Mouse (Mus musculus) C2C12 (cell line): ENCODE measurements around the gene Gm128.

ENCODE experiments used
- CTCF ChIP-seq: IDR thresholded peaks from one replicate; pipeline ENCODE4 v1.5.1; 2011; ENCODE audit not compliant: control insufficient read depth, insufficient read depth, insufficient read length
- USF1 ChIP-seq: IDR thresholded peaks from one replicate; pipeline ENCODE4 v1.6.1; 2011; ENCODE audit warnings: low read depth, mild to moderate bottlenecking, control low read depth, moderate library complexity

DNA sequence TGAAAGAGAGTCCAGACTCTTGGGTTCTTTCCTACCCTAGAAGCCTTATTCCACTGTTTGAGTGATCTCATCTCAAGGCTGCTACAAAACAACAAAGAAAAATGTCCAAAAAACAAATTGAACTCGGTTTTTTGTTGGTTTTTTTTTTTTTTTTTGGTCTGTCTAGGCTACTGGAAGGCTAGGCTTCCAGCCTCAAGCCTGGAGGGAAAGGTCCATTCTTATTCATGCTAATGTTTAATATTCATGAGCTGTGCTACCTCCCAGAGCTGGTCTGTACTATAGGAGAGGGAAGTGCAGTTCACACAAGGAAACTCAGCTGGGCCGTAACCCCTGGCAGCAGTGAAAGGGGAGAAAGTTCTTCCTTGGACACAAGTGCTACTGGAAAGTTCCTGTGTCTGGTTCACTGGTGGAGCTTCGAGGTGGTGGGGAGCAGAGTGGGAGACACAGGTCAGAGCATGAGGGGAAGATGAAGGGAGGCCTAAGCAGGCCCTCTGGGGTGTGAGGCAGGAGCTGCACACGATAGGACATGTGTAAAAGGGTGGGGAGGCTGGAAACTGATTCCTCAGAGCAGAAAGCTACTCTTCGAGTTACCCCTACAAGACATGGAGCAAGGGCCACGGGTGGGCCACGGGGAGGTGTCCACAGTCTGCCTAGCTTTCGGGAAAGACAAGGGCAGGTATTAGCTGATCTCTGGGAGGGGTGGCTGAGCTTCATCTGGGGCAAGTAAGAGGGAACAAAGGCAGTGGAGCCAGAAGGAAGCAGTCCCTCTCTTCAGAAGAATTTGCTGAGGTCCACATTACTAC is 10.7 kb downstream of the Gm128 start:
- TF ChIP-seq USF1 = no peak
- no peak for TF ChIP-seq CTCF
